Mouse (Mus musculus) lung, postnatal 0 days (tissue): ENCODE results near the gene Rpl9-ps1. TPM values are rescaled to one million over a fixed set of nuclear protein-coding genes. Genes with fewer than 3 reads are reported as not detected.
A peak's percentile ranks its signal among the peaks of the same experiment; 100 is the strongest.

Experiments used
- ATAC-seq: fragments of 200-750 bp; cut with Nextera tagmentation; 2 replicates; pipeline ENCODE4 v1.8.0; 2017; ENCODE audit warnings: moderate library complexity
- DNase-seq: peaks from one replicate; pipeline ENCODE4 v3.0.0-alpha.2; 2016; ENCODE audit warnings: low spot score
- H3K27ac ChIP-seq: fragments of 300-500 bp; sonication (generic); 2 replicates; pipeline ENCODE4 v1.5.1; 2014; ENCODE audit warnings: antibody characterized with exemption, mild to moderate bottlenecking, low read length, mixed read lengths
- H3K27me3 ChIP-seq: fragments of 300-500 bp; sonication (generic); replicated peaks from 2 replicates; pipeline ENCODE4 v1.6.1; 2014; ENCODE audit warnings: low read length, mixed read lengths; ENCODE audit not compliant: insufficient read depth
- H3K36me3 ChIP-seq: fragments of 300-500 bp; sonication (generic); 2 replicates; pipeline ENCODE4 v1.6.1; 2014; ENCODE audit warnings: low read length, mixed read lengths; ENCODE audit not compliant: insufficient read depth
- H3K4me1 ChIP-seq: fragments of 300-500 bp; sonication (generic); 2 replicates; pipeline ENCODE4 v1.6.1; 2014; ENCODE audit warnings: antibody characterized with exemption, low read depth, low read length, mixed read lengths; ENCODE audit not compliant: insufficient read depth
- H3K4me2 ChIP-seq: fragments of 300-500 bp; sonication (generic); replicated peaks from 2 replicates; pipeline ENCODE4 v1.6.1; 2014; ENCODE audit warnings: low read depth, mild to moderate bottlenecking, low read length, moderate library complexity, mixed read lengths
- H3K4me3 ChIP-seq: fragments of 300-500 bp; sonication (generic); 2 replicates; pipeline ENCODE4 v1.5.1; 2014; ENCODE audit warnings: low read depth, low read length
- H3K9ac ChIP-seq: fragments of 300-500 bp; sonication (generic); replicated peaks from 2 replicates; pipeline ENCODE4 v1.6.1; 2014; ENCODE audit warnings: low read depth, mild to moderate bottlenecking
- H3K9me3 ChIP-seq: fragments of 300-500 bp; sonication (generic); 2 replicates; pipeline ENCODE4 v1.6.1; 2016; ENCODE audit warnings: low read length, mixed read lengths
- CTCF ChIP-seq: IDR thresholded peaks from 2 replicates; pipeline ENCODE4 v1.5.1; 2016; ENCODE audit warnings: antibody characterized with exemption, mild to moderate bottlenecking
- EP300 ChIP-seq: IDR thresholded peaks from 2 replicates; pipeline ENCODE4 v1.6.1; 2016; ENCODE audit warnings: antibody characterized with exemption, mild to moderate bottlenecking, control low read depth
- WGBS: fragments of 180-500 bp; shearing (Covaris S2); extraction: QIAGEN DNeasy Blood & Tissue Kit; methylation state at CpG from one replicate; pipeline ENCODE4 v1.1.7; 2014; 5-methylcytosine and 5-hydroxymethylcytosine counted together
- polyA plus RNA-seq: library from polyadenylated mRNA; unstranded; fragments of >200 nt; fragmentation: Nextera tagmentation; extraction: Ambion mirVana; gene quantifications from 2 replicates; pipeline ENCODE4 v1.2.1, GENCODE M21; 2015

Gene Rpl9-ps1
- polyA plus RNA-seq, 1 experiment from 2014 or later = not detected

- no peaks in the 10 kb centered on the region for H3K9me3 ChIP-seq
- no peaks in the 10 kb centered on the region for H3K36me3 ChIP-seq
- no peak overlapping the region for H3K27ac ChIP-seq
- DNase-seq (peak; percentile 40), ATAC-seq (peak; percentile 58)
- H3K4me1 ChIP-seq = no peaks in the 10 kb centered on the region
- no peaks in the 10 kb centered on the region for H3K27me3 ChIP-seq
- no peak for TF ChIP-seq CTCF
- TF ChIP-seq EP300 = no peak
- no peak overlapping the region for H3K4me2 ChIP-seq
- 58% methylated on average over 5 of the region's 5 CpGs for WGBS
- no peak overlapping the region for H3K4me3 ChIP-seq
- no peak overlapping the region for H3K9ac ChIP-seq
Measured at GRCm38 (mm10) chr11:83640141-83640540, 5.3 kb downstream of the Rpl9-ps1 start.

- H3K4me2 ChIP-seq = no peak overlapping the region
- no peak overlapping the region for H3K4me3 ChIP-seq
- no peaks in the 10 kb centered on the region for H3K36me3 ChIP-seq
- H3K4me1 ChIP-seq = no peaks in the 10 kb centered on the region
- peak; percentile 26 for DNase-seq
- no peak overlapping the region for H3K27ac ChIP-seq
- no peak for ATAC-seq
- 54% methylated on average over 3 of the region's 3 CpGs for WGBS
- H3K27me3 ChIP-seq = no peaks in the 10 kb centered on the region
- no peaks in the 10 kb centered on the region for H3K9me3 ChIP-seq
- no peak overlapping the region for H3K9ac ChIP-seq
- TF ChIP-seq EP300 (no peak), CTCF (peak; percentile 49)
Measured at GRCm38 (mm10) chr11:83639533-83639932, 5.9 kb downstream of the Rpl9-ps1 start.

- TF ChIP-seq CTCF (no peak), EP300 (no peak)
Measured at GRCm38 (mm10) chr11:83638934-83639333, 6.5 kb downstream of the Rpl9-ps1 start.

GRCm38 (mm10) chr11:83636742-83637235 is 8.6 kb downstream of the Rpl9-ps1 start:
- DNase-seq = no peak
- TF ChIP-seq EP300 (no peak), CTCF (no peak)
- no peaks in the 10 kb centered on the region for H3K4me1 ChIP-seq
- no peak overlapping the region for H3K9ac ChIP-seq
- H3K9me3 ChIP-seq = no peaks in the 10 kb centered on the region
- no peaks in the 10 kb centered on the region for H3K27me3 ChIP-seq
- no peak overlapping the region for H3K27ac ChIP-seq
- no peaks in the 10 kb centered on the region for H3K36me3 ChIP-seq
- no peak overlapping the region for H3K4me2 ChIP-seq
- 64% methylated on average over 1 of the region's 1 CpGs for WGBS
- no peak for ATAC-seq
- H3K4me3 ChIP-seq = no peak overlapping the region

More at GRCm38 (mm10) chr11:83638934-83639333, 6.5 kb downstream of the Rpl9-ps1 start:
- H3K4me2 ChIP-seq = no peak overlapping the region
- 62% methylated on average over 2 of the region's 2 CpGs for WGBS
- no peak overlapping the region for H3K4me3 ChIP-seq
- no peak overlapping the region for H3K9ac ChIP-seq
- H3K9me3 ChIP-seq = no peaks in the 10 kb centered on the region
- no peaks in the 10 kb centered on the region for H3K4me1 ChIP-seq
- ATAC-seq (no peak), DNase-seq (no peak)
- H3K36me3 ChIP-seq = no peaks in the 10 kb centered on the region
- H3K27ac ChIP-seq = no peak overlapping the region
- no peaks in the 10 kb centered on the region for H3K27me3 ChIP-seq

GRCm38 (mm10) chr11:83634898-83635297 is 10.5 kb downstream of the Rpl9-ps1 start:
- H3K9me3 ChIP-seq = no peaks in the 10 kb centered on the region
- DNase-seq (no peak), ATAC-seq (no peak)
- no peaks in the 10 kb centered on the region for H3K27me3 ChIP-seq
- no peak overlapping the region for H3K27ac ChIP-seq
- H3K4me3 ChIP-seq = no peak overlapping the region
- WGBS = 88% methylated on average over 2 of the region's 2 CpGs
- H3K4me2 ChIP-seq = no peak overlapping the region
- no peaks in the 10 kb centered on the region for H3K36me3 ChIP-seq
- no peak for TF ChIP-seq CTCF
- no peak for TF ChIP-seq EP300
- H3K4me1 ChIP-seq = no peaks in the 10 kb centered on the region
- no peak overlapping the region for H3K9ac ChIP-seq

GRCm38 (mm10) chr11:83634425-83634824 is 11.0 kb downstream of the Rpl9-ps1 start:
- no peak for ATAC-seq
- no peaks in the 10 kb centered on the region for H3K4me1 ChIP-seq
- no peaks in the 10 kb centered on the region for H3K27me3 ChIP-seq
- H3K36me3 ChIP-seq = no peaks in the 10 kb centered on the region
- no peak overlapping the region for H3K9ac ChIP-seq
- no peak overlapping the region for H3K27ac ChIP-seq
- WGBS = 69% methylated on average over 3 of the region's 4 CpGs
- no peak overlapping the region for H3K4me3 ChIP-seq
- TF ChIP-seq EP300 = no peak
- TF ChIP-seq CTCF = no peak
- no peak overlapping the region for H3K4me2 ChIP-seq
- DNase-seq = no peak
- H3K9me3 ChIP-seq = no peaks in the 10 kb centered on the region

- Histone ChIP-seq H3K4me2 (no peak overlapping the region), H3K9ac (no peak overlapping the region), H3K27me3 (no peaks in the 10 kb centered on the region), H3K9me3 (no peaks in the 10 kb centered on the region), H3K4me3 (no peak overlapping the region), H3K4me1 (no peaks in the 10 kb centered on the region), H3K36me3 (no peaks in the 10 kb centered on the region), H3K27ac (no peak overlapping the region)
- TF ChIP-seq EP300 = no peak
- TF ChIP-seq CTCF = peak; percentile 56
- no peak for ATAC-seq
- WGBS = 56% methylated on average over 4 of the region's 4 CpGs
- DNase-seq = no peak
Measured at GRCm38 (mm10) chr11:83632744-83633143, 12.7 kb downstream of the Rpl9-ps1 start.
